Mouse (Mus musculus) leukemia stem cell, adult 10-12 weeks (primary cell): Measurements from ENCODE around the gene Dcst2. TPM values are rescaled to one million over a fixed set of nuclear protein-coding genes. Genes with fewer than 3 reads are reported as not detected.

Experiments
- polyA plus RNA-seq: library from polyadenylated mRNA; stranded (reverse); fragments of >175 nt; gene quantifications from 2 replicates; pipeline ENCODE4 v1.2.3, GENCODE M21; 2012; ENCODE audit warnings: low replicate concordance

Dcst2 gene
- not detected in 2 replicates for polyA plus RNA-seq

GRCm38 (mm10) chr3:89361675-89362074, at the start of gene Dcst2:
Dcst2 (plus strand) TSS chr3:89361975.

GRCm38 (mm10) chr3:89322514-89323165, 39.1 kb upstream of the Dcst2 start, which contains the start of gene Efna3:
Efna3 (minus strand) TSS chr3:89322965.

GRCm38 (mm10) chr3:89337721-89338578, 23.8 kb upstream of the Dcst2 start, which contains the start of gene Efna4:
Efna4 (minus strand) TSS chr3:89338028.

GRCm38 (mm10) chr3:89349869-89350501, 11.8 kb upstream of the Dcst2 start, which contains the start of gene Adam15:
Adam15 (minus strand) TSS chr3:89349996.

GRCm38 (mm10) chr3:89365153-89365485, 3.3 kb downstream of the Dcst2 start, which contains the start of gene Dcst1:
Dcst1 (minus strand) TSS chr3:89365253.

GRCm38 (mm10) chr3:89394006-89394893, 32.5 kb downstream of the Dcst2 start, which contains the start of gene Zbtb7b:
Zbtb7b (minus strand) TSS chr3:89394776.

GRCm38 (mm10) chr3:89402693-89403092, 40.9 kb downstream of the Dcst2 start, which contains the start of gene Lenep:
Lenep (minus strand) TSS chr3:89402793.

GRCm38 (mm10) chr3:89411490-89412393, 50.0 kb downstream of the Dcst2 start, which contains the start of gene Flad1:
Flad1 (minus strand) TSS chr3:89411870.

GRCm38 (mm10) chr3:89418170-89418860, 56.5 kb downstream of the Dcst2 start, which contains the start of the genes Cks1b and Shc1:
Cks1b (minus strand) TSS chr3:89418383.
Shc1 (plus strand) TSS chr3:89418443.

Other genes starting within 250 kb of the Dcst2 start
- 289 and 608 TPM in 2 replicates for gene Pklr, start 225.8 kb upstream of the Dcst2 start, polyA plus RNA-seq
- gene Hcn3, start 201.8 kb upstream of the Dcst2 start, polyA plus RNA-seq = 0.42 and 0.53 TPM in 2 replicates
- gene Clk2, start 197.2 kb upstream of the Dcst2 start, polyA plus RNA-seq = 23.7 and 40.4 TPM in 2 replicates
- gene Scamp3, start 184.5 kb upstream of the Dcst2 start, polyA plus RNA-seq = 198 and 209 TPM in 2 replicates
- gene Fam189b, start 178.8 kb upstream of the Dcst2 start, polyA plus RNA-seq = 55.0 and 89.5 TPM in 2 replicates
- 5.4 and 6.8 TPM in 2 replicates for gene Gba, start 159.0 kb upstream of the Dcst2 start, polyA plus RNA-seq
- 0.07 and 0.12 TPM in 2 replicates for gene Thbs3, start 146.8 kb upstream of the Dcst2 start, polyA plus RNA-seq
- gene Mtx1, start 134.9 kb upstream of the Dcst2 start, polyA plus RNA-seq = 448 and 636 TPM in 2 replicates
- 0.77 TPM in 1 of 2 replicates, not detected in the other for gene Muc1, start 132.9 kb upstream of the Dcst2 start, polyA plus RNA-seq
- 48.3 and 213 TPM in 2 replicates for gene Krtcap2, start 116.0 kb upstream of the Dcst2 start, polyA plus RNA-seq
- gene Trim46, start 115.7 kb upstream of the Dcst2 start, polyA plus RNA-seq = 2.6 and 5.4 TPM in 2 replicates
- 175 and 302 TPM in 2 replicates for gene Dpm3, start 102.6 kb upstream of the Dcst2 start, polyA plus RNA-seq
- gene Slc50a1, start 91.4 kb upstream of the Dcst2 start, polyA plus RNA-seq = 10.0 and 13.3 TPM in 2 replicates
- 0.14 and 1.4 TPM in 2 replicates for gene Efna1, start 80.8 kb upstream of the Dcst2 start, polyA plus RNA-seq
- not detected in 2 replicates for gene Efna3, start 39.0 kb upstream of the Dcst2 start, polyA plus RNA-seq
- gene Efna4, start 23.9 kb upstream of the Dcst2 start, polyA plus RNA-seq = 0.39 and 0.50 TPM in 2 replicates
- gene Adam15, start 12.0 kb upstream of the Dcst2 start, polyA plus RNA-seq = 28.1 and 30.7 TPM in 2 replicates
- not detected in 2 replicates for gene Dcst1, start 3.3 kb downstream of the Dcst2 start, polyA plus RNA-seq
- gene Zbtb7b, start 32.8 kb downstream of the Dcst2 start, polyA plus RNA-seq = 48.8 and 81.5 TPM in 2 replicates
- not detected in 2 replicates for gene Lenep, start 40.8 kb downstream of the Dcst2 start, polyA plus RNA-seq
- gene Flad1, start 49.9 kb downstream of the Dcst2 start, polyA plus RNA-seq = 6.2 and 29.0 TPM in 2 replicates
- 26.6 and 26.7 TPM in 2 replicates for gene Cks1b, start 56.4 kb downstream of the Dcst2 start, polyA plus RNA-seq
- 159 TPM in 2 replicates for gene Shc1, start 56.5 kb downstream of the Dcst2 start, polyA plus RNA-seq
- 423 and 488 TPM in 2 replicates for gene Pygo2, start 68.2 kb downstream of the Dcst2 start, polyA plus RNA-seq
- 12.7 and 17.4 TPM in 2 replicates for gene Pbxip1, start 74.7 kb downstream of the Dcst2 start, polyA plus RNA-seq
- 1.3 and 13.0 TPM in 2 replicates for gene Pmvk, start 92.6 kb downstream of the Dcst2 start, polyA plus RNA-seq
- gene Kcnn3, start 158.2 kb downstream of the Dcst2 start, polyA plus RNA-seq = 0.07 TPM in 1 of 2 replicates, not detected in the other